Mouse (Mus musculus) liver, adult 2 months (tissue): ENCODE measurements around the gene Ciita.

Source experiments
- CTCF ChIP-seq: fragments of 200-500 bp; IDR thresholded peaks from 2 replicates; pipeline ENCODE4 v1.5.1; 2011; ENCODE audit warnings: low read depth, low read length, control low read depth
- POLR2A ChIP-seq: fragments of 200-500 bp; IDR thresholded peaks from 2 replicates; pipeline ENCODE4 v1.6.1; 2011; ENCODE audit warnings: low read length, control low read depth; ENCODE audit not compliant: insufficient read depth; ENCODE audit errors: extremely low read depth

- no peak for TF ChIP-seq CTCF
- TF ChIP-seq POLR2A: no peak
These were observed 45.2 kb downstream of the Ciita start for GRCm38 (mm10) chr16:10524866-10525609.
